Mouse (Mus musculus) layer of hippocampus, adult 18-20 months (tissue): ENCODE results near the gene Tgm2. TPM values are rescaled to one million over a fixed set of nuclear protein-coding genes. Genes with fewer than 3 reads are reported as not detected.

Experiments
- DNase-seq, 2 experiments: peaks; one replicate each; pipeline ENCODE4 v3.0.0; 2022; ENCODE audit warnings: low spot score in 2 of 2
- total RNA-seq, 2 experiments: library from RNA; stranded (reverse); gene quantifications; 2 replicates each; pipeline ENCODE4 v1.2.3; 2021

The Tgm2 gene
- total RNA-seq, 2 experiments from 2014 or later = 11.0 to 11.1 TPM

GRCm38 (mm10) chr2:158142981-158143380, 3.3 kb downstream of the Tgm2 start:
- DNase-seq = no peak

DNA sequence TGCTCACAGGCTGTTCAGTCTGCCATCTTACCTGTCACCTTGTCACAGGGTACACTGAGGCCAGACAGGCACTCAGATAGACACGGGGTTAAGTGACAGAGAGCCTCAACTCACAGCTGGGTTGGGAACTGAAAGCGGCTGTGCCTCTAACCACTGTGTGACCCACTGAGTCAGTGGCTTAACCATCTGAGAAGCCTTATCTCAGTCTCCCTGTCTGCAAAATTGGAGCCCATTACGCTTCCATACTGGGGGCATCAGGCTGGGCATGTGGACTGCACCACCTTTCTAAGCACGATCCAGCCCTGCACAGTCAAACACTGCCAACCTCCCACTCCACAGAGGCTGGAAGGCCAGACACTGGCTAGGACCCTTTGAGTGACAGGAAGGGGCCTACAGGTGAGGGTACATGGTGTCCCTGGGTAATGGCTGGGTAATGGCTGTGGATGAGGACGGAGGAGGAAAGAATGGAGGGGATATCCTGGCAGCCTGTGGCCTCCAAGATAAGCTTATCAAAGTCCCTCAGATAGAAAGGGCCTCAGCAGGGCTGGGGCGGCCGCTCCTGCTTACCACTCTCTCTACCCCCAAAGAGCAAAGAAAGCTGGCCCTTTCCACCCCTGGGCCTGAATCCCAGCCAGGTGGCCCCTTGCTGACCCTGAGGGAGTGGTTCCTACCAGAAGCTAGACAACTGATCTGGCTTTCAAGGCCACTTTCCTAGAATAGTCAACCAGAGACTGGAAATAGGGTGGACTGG, 4.4 kb downstream of the Tgm2 start:
- DNase-seq = no peak

DNA sequence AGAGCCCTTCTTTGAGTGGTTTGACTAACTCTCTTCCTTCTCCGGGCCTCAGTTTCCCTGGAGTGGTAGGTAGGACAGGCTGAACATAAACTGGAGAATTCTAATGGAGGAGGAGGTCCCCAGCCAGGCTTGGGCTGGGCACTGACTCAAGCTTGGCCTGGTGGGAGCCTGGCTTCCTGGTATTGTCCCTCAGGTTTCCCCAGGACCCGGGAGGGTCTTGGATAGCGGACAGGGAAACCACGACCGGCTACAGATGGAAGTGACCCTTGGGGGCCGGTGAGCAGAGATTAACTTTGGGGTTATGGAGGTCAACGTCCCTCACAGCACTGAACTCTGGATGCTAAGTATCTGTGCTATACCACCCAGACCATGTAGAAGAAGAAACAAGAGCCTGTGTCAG, 5.0 kb downstream of the Tgm2 start:
- DNase-seq = no peak

GRCm38 (mm10) chr2:158140664-158141063, 5.6 kb downstream of the Tgm2 start:
- no peak for DNase-seq

- DNase-seq = peak in 1 of 2 experiments; percentile 45
Measured at GRCm38 (mm10) chr2:158139628-158140027, 6.6 kb downstream of the Tgm2 start.

- no peak for DNase-seq
Measured at GRCm38 (mm10) chr2:158138778-158139177, 7.5 kb downstream of the Tgm2 start.

DNA sequence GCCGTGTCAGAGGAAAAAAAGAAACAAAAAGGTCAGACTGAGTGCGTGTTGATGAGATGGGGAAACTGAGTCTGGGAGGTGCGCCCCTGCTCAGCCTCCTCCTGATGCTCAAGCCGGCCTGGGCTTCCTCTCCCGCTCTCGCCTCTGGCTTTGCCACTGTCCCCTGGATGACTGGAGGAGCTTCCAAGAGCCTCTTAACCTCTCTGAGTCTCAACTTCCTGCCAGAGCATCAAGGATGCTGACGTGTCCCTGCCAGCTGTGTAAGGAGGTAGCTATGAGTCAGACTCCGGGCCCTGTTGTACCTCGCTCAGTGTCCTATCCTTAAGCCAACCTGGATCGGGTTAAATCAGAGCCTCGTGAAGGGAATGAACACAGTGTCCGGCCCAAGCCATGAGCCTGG, 8.5 kb downstream of the Tgm2 start:
- DNase-seq = no peak

- no peak for DNase-seq
Measured at GRCm38 (mm10) chr2:158136205-158136604, 10.0 kb downstream of the Tgm2 start.

GRCm38 (mm10) chr2:158133050-158133449, 13.2 kb downstream of the Tgm2 start:
- no peak for DNase-seq

DNA sequence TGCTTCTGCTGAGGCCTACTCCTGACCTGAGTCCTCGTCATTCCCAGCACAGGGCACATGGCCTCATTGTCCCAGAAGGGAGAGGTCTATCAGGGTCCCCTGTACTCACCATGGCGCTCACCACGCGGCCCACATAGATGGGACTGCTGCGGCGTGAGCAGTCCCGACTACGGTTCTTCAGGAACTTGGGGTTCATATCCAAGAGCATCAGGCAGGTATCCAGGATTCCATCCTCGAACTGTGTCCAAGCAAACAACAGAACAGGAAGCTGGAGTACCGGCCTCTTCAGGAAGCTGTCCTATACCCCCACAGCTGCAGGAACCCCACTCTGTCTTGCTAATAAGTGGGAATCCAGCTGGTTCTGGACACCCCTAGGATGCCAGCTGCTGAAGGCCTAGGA, 13.9 kb downstream of the Tgm2 start:
- DNase-seq = no peak

DNA sequence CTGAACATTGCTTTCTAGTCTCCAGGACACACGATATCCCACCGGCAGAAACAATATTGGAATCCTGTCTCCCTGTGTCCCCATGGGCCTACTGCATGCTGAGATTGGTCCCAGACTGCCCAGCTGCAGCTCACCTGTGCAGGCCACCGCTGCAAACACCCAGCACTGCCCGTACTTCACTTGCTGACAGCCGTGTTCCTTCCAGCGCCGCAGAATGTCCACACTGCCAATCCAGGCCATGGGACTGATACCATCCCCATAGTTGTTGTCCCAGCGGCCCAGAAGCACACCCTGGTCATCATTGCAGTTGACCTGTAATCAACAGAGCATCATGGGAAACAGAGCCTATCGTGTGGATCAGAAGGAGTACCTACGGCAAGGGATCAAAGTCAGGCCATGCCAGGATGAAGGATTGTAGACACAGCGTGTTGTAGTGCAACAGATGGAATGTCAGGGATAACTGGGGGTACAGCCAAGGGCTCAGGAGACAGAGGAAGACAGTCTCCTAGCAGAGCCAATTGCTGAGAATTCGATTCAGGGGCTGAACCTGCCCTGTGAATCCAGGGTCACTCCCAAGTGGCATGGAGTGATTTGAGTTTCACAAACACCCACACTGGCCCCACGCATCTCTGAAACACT, 14.9 kb downstream of the Tgm2 start:
- no peak for DNase-seq

DNA sequence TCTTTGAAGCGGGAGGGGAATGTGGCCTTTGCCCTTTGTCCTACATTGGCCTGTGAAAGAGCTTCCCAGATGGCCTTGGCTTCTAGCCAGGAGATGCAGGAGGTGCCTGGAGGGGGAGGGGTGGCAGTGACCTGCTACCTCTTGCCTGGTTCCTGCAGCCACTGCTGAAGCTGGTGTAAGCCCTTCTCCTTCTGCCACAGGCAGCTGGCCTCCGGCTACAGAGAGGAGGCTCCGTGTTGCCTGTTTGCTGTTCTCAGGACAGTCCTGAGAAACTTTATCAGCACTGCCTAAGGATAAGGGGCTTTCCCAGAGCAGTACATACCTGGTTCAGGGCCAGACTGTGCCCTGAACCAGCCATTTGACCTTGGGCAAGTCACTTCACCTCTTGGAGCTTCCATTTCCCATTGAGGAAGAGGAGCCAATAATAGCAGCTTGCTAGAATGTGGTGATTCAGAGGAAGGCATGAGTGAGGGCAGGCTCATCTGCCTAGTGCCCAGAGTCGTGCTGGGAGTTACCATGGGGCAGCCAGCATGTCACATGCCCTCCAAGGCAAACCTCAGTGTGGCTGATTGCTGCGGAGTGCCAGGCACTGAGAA, 15.7 kb downstream of the Tgm2 start:
- no peak for DNase-seq

- DNase-seq = no peak
Measured at GRCm38 (mm10) chr2:158129291-158130002, 16.8 kb downstream of the Tgm2 start.

DNA sequence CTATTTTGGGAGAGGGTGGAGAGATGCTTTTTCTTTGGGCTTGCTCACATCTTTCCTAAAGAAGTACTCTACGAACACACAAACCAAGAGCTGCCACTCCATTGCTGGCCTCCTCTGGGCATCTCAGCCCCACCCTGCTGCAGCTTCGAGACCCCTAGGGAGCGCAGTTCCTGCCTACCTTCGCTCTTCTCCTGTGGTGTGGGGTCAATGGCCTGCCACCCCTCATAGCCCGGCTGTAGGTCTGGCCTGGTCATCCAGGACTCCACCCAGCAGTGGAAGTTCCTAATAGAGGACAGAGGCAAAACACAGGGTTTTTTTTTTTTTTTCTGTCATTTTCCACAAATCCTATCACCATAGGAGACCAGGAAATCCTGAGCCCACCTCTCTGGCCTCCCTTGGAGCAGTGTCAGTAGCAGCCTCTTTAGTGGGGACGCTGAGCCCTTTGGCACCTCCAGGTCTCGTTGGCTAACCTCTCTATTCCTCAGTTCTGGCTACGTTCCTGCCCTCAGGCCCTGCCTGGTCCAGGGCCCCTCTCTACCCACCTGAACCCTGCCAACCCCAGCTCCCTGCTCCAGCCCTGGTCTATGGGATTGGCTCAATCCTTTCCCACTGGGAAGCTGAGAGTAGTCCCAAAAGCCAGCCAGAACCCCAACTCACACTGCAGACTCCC, 17.6 kb downstream of the Tgm2 start:
- DNase-seq = no peak

GRCm38 (mm10) chr2:158127872-158128271, 18.4 kb downstream of the Tgm2 start:
- no peak for DNase-seq

DNA sequence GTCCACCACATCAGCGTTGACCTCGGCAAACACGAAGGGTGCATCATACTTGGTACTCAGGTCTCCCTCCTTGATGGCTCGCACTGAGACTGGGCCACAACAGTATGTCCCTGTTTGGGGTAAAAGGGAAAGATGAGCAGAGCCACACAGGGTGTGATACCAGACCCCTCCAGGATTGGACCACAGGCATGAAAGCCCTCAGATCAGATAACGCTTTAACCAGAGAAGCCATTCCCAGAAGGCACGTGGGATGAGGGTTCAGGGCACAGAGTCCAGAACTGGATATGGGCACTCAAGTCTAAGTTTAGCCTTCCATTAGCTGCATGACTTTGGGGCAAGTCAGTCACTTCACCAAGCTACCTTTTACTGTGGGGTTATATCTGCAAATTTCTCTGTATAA, 19.0 kb downstream of the Tgm2 start:
- no peak for DNase-seq

DNA sequence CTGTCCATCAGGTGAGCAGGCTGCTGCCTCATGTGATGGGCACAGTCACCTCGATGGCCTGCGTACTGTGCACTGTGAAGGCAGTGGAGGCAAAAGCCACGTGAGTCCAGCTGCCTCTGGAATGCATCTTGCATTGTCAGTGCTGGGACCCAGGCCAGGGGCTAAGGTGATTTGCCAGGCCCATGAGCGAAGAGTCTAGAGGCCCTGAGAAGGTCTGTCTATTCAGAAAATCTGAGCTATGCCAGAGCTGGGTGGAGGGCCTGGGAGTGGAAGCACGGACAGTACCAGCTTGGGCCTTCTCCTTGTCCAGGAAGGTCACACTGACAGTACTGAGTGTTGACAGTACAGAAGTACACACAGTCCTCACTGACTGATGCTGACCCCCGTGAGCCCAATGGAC, 23.4 kb downstream of the Tgm2 start:
- no peak for DNase-seq

GRCm38 (mm10) chr2:158121645-158122326, 24.4 kb downstream of the Tgm2 start:
- peak in 1 of 2 experiments; percentile 24 for DNase-seq

GRCm38 (mm10) chr2:158120868-158121267, 25.4 kb downstream of the Tgm2 start:
- DNase-seq = no peak

DNA sequence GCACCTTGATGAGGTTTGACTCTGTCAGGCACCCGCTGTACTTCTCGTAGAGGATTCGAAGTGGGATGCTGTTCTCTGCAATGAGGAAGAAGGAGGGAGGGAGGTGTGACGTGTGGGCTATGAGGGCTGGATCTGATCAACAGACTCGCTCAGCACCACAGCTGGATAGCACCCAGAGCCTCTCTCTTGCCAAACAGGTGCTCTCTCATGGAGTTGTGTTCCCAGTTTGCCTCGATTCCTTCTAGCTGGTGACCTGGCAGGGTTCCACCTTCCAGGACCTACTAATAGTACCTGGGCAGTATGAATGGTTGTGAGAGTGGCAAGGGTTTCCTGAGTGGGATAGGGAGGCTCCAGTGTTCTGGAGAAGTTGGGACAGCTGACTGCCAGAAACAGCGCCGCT, 26.0 kb downstream of the Tgm2 start:
- no peak for DNase-seq

- no peak for DNase-seq
Measured at GRCm38 (mm10) chr2:158119145-158119544, 27.1 kb downstream of the Tgm2 start.
